Mouse (Mus musculus): ENCODE measurements around the gene Samd1.
"Not testable (repeated sequence)": the region's sequence is repeated elsewhere in the genome, so short reads cannot be mapped to it uniquely, and the experiment has no call there.

Gene Samd1

GRCm38 (mm10) chr8:83983222-83983621 lies 14.2 kb upstream of the Samd1 start:
- not testable (repeated sequence) for DNase-seq (ENCODE audit: low spot score in 2 of 2)

DNA sequence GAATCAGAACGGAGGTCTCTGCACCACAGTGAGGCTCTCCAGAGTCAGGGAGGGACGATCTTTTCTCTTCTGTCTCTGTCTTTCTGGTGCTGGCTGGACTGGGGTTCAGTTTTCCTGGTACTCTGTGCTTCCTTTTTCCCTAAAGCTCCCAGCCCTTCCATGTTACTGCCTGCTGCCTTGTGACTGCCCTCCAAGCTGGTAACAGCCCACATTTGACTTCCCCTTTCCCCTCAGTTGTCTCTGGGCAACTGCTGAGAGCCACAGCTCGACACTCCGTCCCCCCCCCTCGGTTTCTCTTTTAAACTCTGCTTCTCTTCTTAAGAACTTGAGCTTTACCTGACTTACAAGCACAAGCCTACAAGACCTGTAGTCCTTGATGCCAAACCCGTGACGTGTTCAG lies 8.2 kb upstream of the Samd1 start:
- DNase-seq (ENCODE audit: low spot score in 2 of 2): no peak

- DNase-seq (ENCODE audit: low spot score in 2 of 2): no peak
Observed at GRCm38 (mm10) chr8:83990170-83990569, 7.3 kb upstream of the Samd1 start.

GRCm38 (mm10) chr8:83992488-83992887 lies 5.0 kb upstream of the Samd1 start:
- DNase-seq (ENCODE audit: low spot score in 2 of 2): no peak

DNA sequence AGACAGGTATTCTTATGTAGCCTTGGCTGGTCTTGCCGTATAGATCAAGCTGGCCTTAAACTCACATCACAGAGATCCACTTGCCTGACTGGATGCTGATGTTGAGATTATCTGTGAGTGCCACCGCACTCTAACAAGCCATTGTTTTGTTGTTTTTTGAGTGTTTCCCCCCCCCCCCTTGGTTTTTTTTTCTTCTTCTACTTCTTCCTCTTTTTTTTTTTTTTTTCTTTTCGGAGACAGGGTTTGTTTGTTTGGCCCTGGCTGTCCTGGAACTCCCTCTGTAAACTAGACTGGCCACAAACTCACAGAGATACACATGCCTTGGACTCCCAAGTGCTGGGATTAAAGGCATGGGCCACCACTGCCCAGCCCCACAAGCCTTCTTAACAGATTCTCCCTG lies 3.4 kb upstream of the Samd1 start:
- no peak for DNase-seq (ENCODE audit: low spot score in 2 of 2)

- no peak for DNase-seq (ENCODE audit: low spot score in 2 of 2)
Observed at GRCm38 (mm10) chr8:83995973-83996372, 1.5 kb upstream of the Samd1 start.

DNA sequence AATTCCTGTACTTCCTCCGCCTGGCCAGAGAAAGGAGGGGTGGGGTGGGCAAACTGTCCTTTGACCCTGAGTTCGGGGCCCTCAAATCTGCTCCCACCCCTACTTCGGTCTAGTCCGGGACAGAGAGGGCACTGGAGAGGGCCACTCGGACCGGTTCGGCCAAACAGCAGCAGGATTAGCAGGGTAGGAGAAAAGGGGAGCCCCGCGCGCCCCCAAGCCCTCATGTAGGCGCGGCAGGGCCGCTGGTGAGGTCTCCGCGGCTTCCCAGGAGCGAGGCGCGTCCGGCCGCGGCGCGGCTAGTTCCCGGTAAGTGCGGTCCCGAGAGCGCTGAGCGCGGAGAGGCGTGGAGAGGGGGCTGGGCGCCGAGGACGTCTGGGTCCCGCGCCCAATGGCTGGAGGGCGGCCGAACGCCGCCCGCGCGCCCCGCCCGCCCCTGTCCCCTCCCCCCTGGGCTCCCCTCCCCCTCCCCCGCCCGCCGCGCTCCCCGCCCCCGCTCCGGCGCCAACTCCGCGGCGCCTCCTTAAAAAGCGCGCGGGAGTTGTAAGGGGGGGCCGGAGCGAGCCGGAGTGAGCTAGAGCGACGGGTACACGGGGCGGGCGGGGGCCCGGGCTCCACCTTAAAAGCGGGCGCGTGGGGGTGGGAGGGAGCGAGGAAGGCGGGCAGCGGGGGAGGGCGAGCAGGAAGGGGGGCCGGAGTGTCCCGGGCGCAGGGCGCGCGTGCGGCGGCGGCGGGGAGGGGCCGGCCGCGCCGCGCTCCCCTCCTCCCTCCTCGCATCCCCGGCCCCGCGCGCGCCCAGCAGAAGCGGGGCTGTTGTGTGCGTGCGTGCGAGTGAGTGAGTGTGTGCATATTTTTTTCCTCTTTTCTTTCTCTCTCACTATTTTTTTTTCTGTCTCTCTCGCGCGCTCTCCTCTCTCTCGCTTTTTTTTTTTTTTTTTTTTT lies 636 bp upstream of the Samd1 start:
- DNase-seq (ENCODE audit: low spot score in 2 of 2): peak; percentile 70

DNA sequence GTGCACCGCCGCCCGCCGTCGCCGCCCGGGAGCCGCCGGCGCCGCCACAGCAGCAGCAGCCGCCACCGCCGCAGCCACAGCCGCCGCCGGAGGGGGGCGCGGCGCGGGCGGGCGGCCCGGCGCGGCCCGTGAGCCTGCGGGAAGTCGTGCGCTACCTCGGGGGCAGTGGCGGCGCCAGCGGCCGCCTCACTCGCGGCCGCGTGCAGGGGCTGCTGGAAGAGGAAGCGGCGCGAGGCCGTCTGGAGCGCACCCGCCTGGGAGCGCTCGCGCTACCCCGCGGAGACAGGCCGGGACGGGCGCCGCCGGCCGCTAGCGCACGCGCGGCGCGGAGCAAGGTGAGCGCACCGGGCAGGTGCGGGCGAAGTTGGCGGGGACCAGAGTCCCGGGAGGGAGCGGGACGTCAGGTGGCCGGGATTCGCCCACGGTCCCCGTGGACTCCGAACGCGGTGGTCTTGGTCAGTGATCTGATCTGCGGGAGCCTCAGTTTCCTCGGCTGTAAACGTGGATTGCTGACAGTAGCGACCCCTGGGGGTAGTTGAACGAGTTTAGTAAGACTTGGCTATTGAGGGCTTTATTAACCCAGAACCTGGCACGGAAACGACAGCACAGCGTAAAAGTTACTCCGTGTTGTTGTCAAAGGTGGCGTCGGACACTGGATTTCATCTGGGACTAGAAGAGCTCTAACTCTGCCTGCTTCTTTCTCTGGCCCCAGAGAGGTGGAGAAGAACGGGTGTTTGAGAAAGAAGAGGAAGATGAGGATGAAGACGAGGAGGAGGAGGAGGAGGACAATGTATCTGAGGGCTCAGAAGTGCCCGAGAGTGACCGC lies 972 bp downstream of the Samd1 start:
- DNase-seq (ENCODE audit: low spot score in 2 of 2): peak in 1 of 2 experiments; percentile 38

GRCm38 (mm10) chr8:83999057-83999705 lies 1.7 kb downstream of the Samd1 start:
- DNase-seq (ENCODE audit: low spot score in 2 of 2): no peak

DNA sequence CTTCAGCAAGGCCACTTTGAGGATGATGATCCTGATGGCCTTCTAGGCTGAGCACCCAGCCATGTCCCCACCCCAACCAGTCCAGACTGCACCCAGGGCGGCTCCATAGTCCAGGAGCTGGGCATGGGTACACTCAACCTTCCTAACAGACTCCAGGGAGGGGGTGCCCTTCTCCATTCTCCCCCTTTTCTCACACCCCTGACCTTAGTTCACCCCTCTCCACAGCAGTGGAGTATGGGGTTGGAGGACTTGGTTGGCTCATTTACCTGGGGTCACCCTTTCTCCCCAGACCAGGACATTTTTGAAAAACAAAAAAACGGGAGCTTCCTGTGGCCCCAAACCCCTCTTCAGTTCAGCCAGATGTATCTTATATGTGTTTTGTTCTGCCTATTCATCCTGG lies 2.4 kb downstream of the Samd1 start:
- DNase-seq (ENCODE audit: low spot score in 2 of 2): no peak

- no peak for DNase-seq (ENCODE audit: low spot score in 2 of 2)
Observed at GRCm38 (mm10) chr8:84001281-84002000, 4.0 kb downstream of the Samd1 start, which contains the start of gene 1700067K01Rik. 1700067K01Rik (plus strand) TSS chr8:84001502.

DNA sequence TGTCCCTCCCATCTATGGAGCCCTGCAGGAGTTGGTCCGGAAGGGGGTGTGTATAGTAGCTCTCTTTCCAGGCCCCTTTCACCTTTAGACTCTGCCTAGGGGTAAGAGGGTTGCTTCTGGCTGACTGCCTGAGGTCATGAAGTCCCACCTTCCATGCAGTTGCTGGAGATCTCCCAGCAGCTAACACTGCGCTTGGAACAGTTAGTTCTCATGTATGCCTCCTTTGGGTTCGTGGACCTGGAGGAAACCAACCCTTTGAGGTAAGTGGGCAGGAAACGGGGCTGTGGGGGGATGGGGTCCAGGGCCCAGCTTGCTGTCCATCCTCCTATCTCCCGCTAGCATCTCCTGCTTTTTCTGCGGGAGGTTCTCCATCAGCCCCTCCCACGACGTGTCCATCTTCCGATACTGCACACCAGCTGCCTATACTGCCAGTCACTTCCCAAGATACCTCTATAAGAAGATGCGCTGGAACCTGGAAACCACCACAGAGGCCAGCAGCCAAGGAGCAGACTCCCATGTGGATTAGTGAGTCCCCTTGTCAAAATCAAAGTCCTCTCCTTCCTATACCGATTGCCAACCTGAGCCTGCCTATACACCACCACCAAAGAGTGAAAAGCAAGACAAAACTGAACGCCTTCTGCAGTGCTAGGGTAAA lies 5.6 kb downstream of the Samd1 start:
- no peak for DNase-seq (ENCODE audit: low spot score in 2 of 2)

- DNase-seq (ENCODE audit: low spot score in 2 of 2): no peak
Observed at GRCm38 (mm10) chr8:84003612-84004246, 6.3 kb downstream of the Samd1 start.

- peak; percentile 91 to 93 for DNase-seq (ENCODE audit: low spot score in 2 of 2)
Observed at GRCm38 (mm10) chr8:84004533-84005201, 7.2 kb downstream of the Samd1 start.

DNA sequence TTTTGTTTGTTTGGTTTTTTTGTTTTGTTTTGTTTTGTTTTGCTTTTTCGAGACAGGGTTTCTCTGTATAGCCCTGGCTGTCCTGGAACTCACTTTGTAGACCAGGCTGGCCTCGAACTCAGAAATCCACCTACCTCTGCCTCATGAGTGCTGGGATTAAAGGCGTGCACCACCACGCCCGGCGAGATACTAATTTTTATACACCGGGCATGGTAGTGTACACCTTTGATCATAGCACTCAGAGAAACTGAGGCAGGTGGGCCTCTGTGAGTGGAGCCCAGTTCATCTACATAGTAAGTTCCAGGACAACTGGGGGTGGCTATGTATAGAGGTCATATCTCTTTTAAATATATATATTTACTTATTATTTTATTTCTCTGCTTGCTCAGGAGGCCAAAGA lies 8.0 kb downstream of the Samd1 start:
- DNase-seq (ENCODE audit: low spot score in 2 of 2): not testable (repeated sequence)

- DNase-seq (ENCODE audit: low spot score in 2 of 2): no peak
Observed at GRCm38 (mm10) chr8:84008362-84008761, 10.9 kb downstream of the Samd1 start.

GRCm38 (mm10) chr8:84009876-84010275 lies 12.4 kb downstream of the Samd1 start:
- peak; percentile 86 to 89 for DNase-seq (ENCODE audit: low spot score in 2 of 2)

GRCm38 (mm10) chr8:84010625-84011611 lies 13.4 kb downstream of the Samd1 start:
- DNase-seq (ENCODE audit: low spot score in 2 of 2): peak in 1 of 2 experiments; percentile 64
